Mouse (Mus musculus) MEL (cell line): Measurements from ENCODE around the gene Bet1. TPM values are rescaled to one million over a fixed set of nuclear protein-coding genes. Genes with fewer than 3 reads are reported as not detected.

ENCODE experiments used
- DNase-seq: peaks from one replicate; pipeline ENCODE4 v3.0.0; 2011; ENCODE audit warnings: low read depth, low spot score
- H3K27ac ChIP-seq: 2 replicates; pipeline ENCODE4 v1.5.1; 2012; ENCODE audit warnings: low read depth, mild to moderate bottlenecking, control low read depth, low read length, moderate library complexity; ENCODE audit not compliant: control insufficient read depth
- H3K27me3 ChIP-seq, 2 experiments: fragments of 150-350 bp in 1 of 2; sonication (generic) in 1 of 2; 2 replicates each; pipeline ENCODE4 v1.6.1; 2012; ENCODE audit warnings: low read length in 2 of 2, mild to moderate bottlenecking in 2 of 2, improper control_type of control experiment in 1 of 2, moderate library complexity in 1 of 2; ENCODE audit not compliant: insufficient read depth in 2 of 2, control insufficient read depth in 1 of 2
- H3K36me3 ChIP-seq, 2 experiments: 2 replicates each; pipeline ENCODE4 v1.6.1; 2012 to 2014; ENCODE audit warnings: low read length in 2 of 2, improper control_type of control experiment in 1 of 2, inconsistent platforms in 1 of 2, mild to moderate bottlenecking in 1 of 2; ENCODE audit not compliant: insufficient read depth in 2 of 2, control insufficient read depth in 1 of 2
- H3K4me1 ChIP-seq, 2 experiments: fragments of 150-350 bp in 1 of 2; sonication (generic) in 1 of 2; 2 replicates each; pipeline ENCODE4 v1.6.1; 2012; ENCODE audit warnings: low read length in 2 of 2, improper control_type of control experiment in 1 of 2, mild to moderate bottlenecking in 1 of 2; ENCODE audit not compliant: insufficient read depth in 2 of 2, control insufficient read depth in 1 of 2
- H3K4me3 ChIP-seq, 2 experiments: fragments of 150-350 bp in 1 of 2; sonication (generic) in 1 of 2; 2 replicates each; pipeline ENCODE4 v1.5.1; 2012; ENCODE audit warnings: low read depth in 2 of 2, low read length in 2 of 2, mild to moderate bottlenecking in 2 of 2, moderate library complexity in 2 of 2, control low read depth in 1 of 2, improper control_type of control experiment in 1 of 2; ENCODE audit not compliant: control insufficient read depth in 1 of 2, insufficient read depth in 1 of 2
- H3K79me2 ChIP-seq: 2 replicates; pipeline ENCODE4 v1.6.1; 2012; ENCODE audit warnings: mild to moderate bottlenecking, low read length, moderate library complexity; ENCODE audit not compliant: control insufficient read depth, poor library complexity, insufficient read depth
- H3K9ac ChIP-seq: 2 replicates; pipeline ENCODE4 v1.6.1; 2012; ENCODE audit warnings: low read depth, mild to moderate bottlenecking, control low read depth, low read length, moderate library complexity; ENCODE audit not compliant: control insufficient read depth, poor library complexity, severe bottlenecking
- H3K9me3 ChIP-seq: fragments of 150-350 bp; sonication (generic); replicated peaks from 2 replicates; pipeline ENCODE4 v1.6.1; 2012; ENCODE audit warnings: mild to moderate bottlenecking, low read length, improper control_type of control experiment, moderate library complexity; ENCODE audit not compliant: insufficient read depth
- E2F4 ChIP-seq: IDR thresholded peaks from 2 replicates; pipeline ENCODE4 v1.6.1; 2011; ENCODE audit warnings: low read depth, low read length, improper control_type of control experiment, borderline replicate concordance
- ELF1 ChIP-seq: IDR thresholded peaks from 2 replicates; pipeline ENCODE4 v1.6.1; 2014; ENCODE audit warnings: low read depth, mild to moderate bottlenecking, inconsistent platforms, low read length, improper control_type of control experiment, moderate library complexity
- ETS1 ChIP-seq: IDR thresholded peaks from 2 replicates; pipeline ENCODE4 v1.6.1; 2012; ENCODE audit warnings: low read depth, mild to moderate bottlenecking, inconsistent platforms, low read length, improper control_type of control experiment, moderate library complexity
- HCFC1 ChIP-seq: IDR thresholded peaks from 2 replicates; pipeline ENCODE4 v1.6.1; 2012; ENCODE audit warnings: low read depth, mild to moderate bottlenecking, inconsistent platforms, low read length, improper control_type of control experiment, moderate library complexity
- KAT2A ChIP-seq: conservative IDR thresholded peaks from 2 replicates; pipeline ENCODE4 v1.6.1; 2012; ENCODE audit warnings: low read depth, low read length, improper control_type of control experiment, inconsistent platforms
- MAFK ChIP-seq: IDR thresholded peaks from 2 replicates; pipeline ENCODE4 v1.6.1; 2011; ENCODE audit warnings: low read depth, mild to moderate bottlenecking, low read length, improper control_type of control experiment, borderline replicate concordance
- MAZ ChIP-seq: IDR thresholded peaks from 2 replicates; pipeline ENCODE4 v1.6.1; 2012; ENCODE audit warnings: low read depth, mild to moderate bottlenecking, inconsistent platforms, low read length, improper control_type of control experiment
- MXI1 ChIP-seq: IDR thresholded peaks from 2 replicates; pipeline ENCODE4 v1.6.1; 2011; ENCODE audit warnings: mild to moderate bottlenecking, low read depth, low read length, improper control_type of control experiment
- MYB ChIP-seq: IDR thresholded peaks from 2 replicates; pipeline ENCODE4 v1.6.1; 2011; ENCODE audit warnings: mild to moderate bottlenecking, low read depth, low read length, improper control_type of control experiment
- MYC ChIP-seq: IDR thresholded peaks from 2 replicates; pipeline ENCODE4 v1.6.1; 2011; ENCODE audit warnings: low read depth, mild to moderate bottlenecking, low read length, improper control_type of control experiment, moderate library complexity
- NELFE ChIP-seq: IDR thresholded peaks from 2 replicates; pipeline ENCODE4 v1.6.1; 2011; ENCODE audit warnings: low read depth, low read length, improper control_type of control experiment
- NRF1 ChIP-seq: IDR thresholded peaks from 2 replicates; pipeline ENCODE4 v1.6.1; 2014; ENCODE audit warnings: low read depth, mild to moderate bottlenecking, inconsistent platforms, low read length, improper control_type of control experiment, moderate library complexity; ENCODE audit not compliant: poor library complexity, insufficient read depth, severe bottlenecking
- POLR2A ChIP-seq, 2 experiments: IDR thresholded peaks; 2 replicates each; pipeline ENCODE4 v1.6.1; 2011 to 2012; ENCODE audit warnings: low read length in 2 of 2, mild to moderate bottlenecking in 2 of 2, control low read depth in 1 of 2, improper control_type of control experiment in 1 of 2, low read depth in 1 of 2, moderate library complexity in 1 of 2; ENCODE audit not compliant: control insufficient read depth in 1 of 2, insufficient read depth in 1 of 2, poor library complexity in 1 of 2
- POLR2AphosphoS2 ChIP-seq: IDR thresholded peaks from 2 replicates; pipeline ENCODE4 v1.6.1; 2011; ENCODE audit warnings: low read length, improper control_type of control experiment
- RCOR1 ChIP-seq: IDR thresholded peaks from 2 replicates; pipeline ENCODE4 v1.6.1; 2012; ENCODE audit warnings: low read depth, mild to moderate bottlenecking, inconsistent platforms, low read length, improper control_type of control experiment
- SIN3A ChIP-seq: IDR thresholded peaks from 2 replicates; pipeline ENCODE4 v1.6.1; 2012; ENCODE audit warnings: low read length, improper control_type of control experiment, inconsistent platforms
- SMC3 ChIP-seq: IDR thresholded peaks from 2 replicates; pipeline ENCODE4 v1.6.1; 2011; ENCODE audit warnings: low read depth, low read length, improper control_type of control experiment
- TAL1 ChIP-seq: IDR thresholded peaks from 2 replicates; pipeline ENCODE4 v1.6.1; 2012; ENCODE audit warnings: mild to moderate bottlenecking, inconsistent platforms, low read length, moderate library complexity, mixed read lengths
- TBP ChIP-seq: IDR thresholded peaks from 2 replicates; pipeline ENCODE4 v1.8.0; 2011; ENCODE audit warnings: low read depth, low read length, improper control_type of control experiment
- TCF12 ChIP-seq: IDR thresholded peaks from 2 replicates; pipeline ENCODE4 v1.6.1; 2014; ENCODE audit warnings: low read depth, mild to moderate bottlenecking, inconsistent platforms, low read length, improper control_type of control experiment, moderate library complexity
- UBTF ChIP-seq: IDR thresholded peaks from 2 replicates; pipeline ENCODE4 v1.6.1; 2012; ENCODE audit warnings: low read depth, mild to moderate bottlenecking, inconsistent platforms, low read length, improper control_type of control experiment, moderate library complexity, borderline replicate concordance; ENCODE audit not compliant: insufficient read depth
- polyA plus RNA-seq, 2 experiments: library from polyadenylated mRNA; stranded (reverse) in 1 of 2; unstranded in 1 of 2; fragments of >175 nt in 1 of 2; fragments of >200 nt in 1 of 2; gene quantifications; 2 replicates each; pipeline versions ENCODE4 v1.2.1 to v1.2.4; 2012; ENCODE audit warnings: low replicate concordance in 2 of 2, low read depth in 1 of 2; ENCODE audit not compliant: insufficient read length in 2 of 2, insufficient read depth in 1 of 2, missing spikeins in 1 of 2
- total RNA-seq: library from RNA; depleted of rRNA; stranded (reverse); fragments of 300-350 nt; gene quantifications from 2 replicates; pipeline ENCODE4 v1.2.3, GENCODE M21; 2012; rRNA removed

Gene Bet1
- total RNA-seq (27.8 and 38.3 TPM in 2 replicates), polyA plus RNA-seq (10 to 100 TPM in 1 of 2 experiments, not detected in 1; 33.6 TPM)

DNA sequence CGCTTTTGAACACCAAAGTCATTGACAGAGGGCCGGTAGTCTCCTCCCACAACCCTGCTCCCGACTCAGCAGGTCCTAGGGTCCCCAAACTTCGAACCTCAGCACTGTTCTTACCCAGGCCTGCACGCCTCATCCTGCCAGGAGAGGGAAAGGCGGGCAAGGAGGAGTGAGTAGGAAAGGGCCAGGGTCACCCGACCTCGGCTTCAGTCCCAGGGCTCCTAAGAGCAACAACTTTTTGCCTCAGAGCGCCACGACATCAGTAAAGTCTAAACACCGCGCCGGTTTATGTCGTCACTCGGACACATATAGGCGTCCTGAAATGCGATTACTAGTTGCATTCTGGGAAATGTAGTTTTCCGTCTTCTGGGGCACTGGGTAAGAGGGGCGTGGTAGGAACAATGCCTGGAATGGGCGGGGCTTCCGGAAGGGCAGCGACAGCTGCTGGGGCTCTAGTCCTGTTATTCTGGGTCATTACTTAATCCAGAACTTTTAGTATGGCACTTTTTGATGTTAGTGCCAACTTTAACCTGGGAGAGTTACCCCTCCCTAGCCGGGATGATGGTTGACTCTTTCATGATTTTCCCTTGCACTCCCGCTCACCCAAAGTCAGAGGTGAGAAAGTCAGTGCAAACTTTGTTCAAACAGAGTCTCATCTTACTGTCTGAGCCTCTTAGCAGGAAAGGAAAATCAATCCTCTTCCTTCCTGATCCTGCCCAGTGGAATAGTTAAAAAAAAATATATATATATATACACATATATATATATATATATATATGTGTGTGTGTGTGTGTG lies at the start of gene Bet1:
Gene Bet1, minus strand, starts transcription at position 310 of the 792 bp plus-strand sequence.
- Histone ChIP-seq H3K27me3 (no peaks in the 10 kb centered on the region), H3K79me2 (no peaks in the 10 kb centered on the region), H3K36me3 (peaks cover 0 to 4% of the 10 kb centered on the region in 2 experiments; a peak in 2 of 4 replicates), H3K9me3 (no peaks in the 10 kb centered on the region), H3K27ac (no peak within 1 kb of the TSS), H3K9ac (peak within 1 kb of the TSS; percentile 74), H3K4me1 (no peaks in the 10 kb centered on the region), H3K4me3 (peak within 1 kb of the TSS; percentile 78 to 98)
- TF ChIP-seq MXI1 (peak; percentile 94), NRF1 (no peak), E2F4 (no peak), SMC3 (no peak), UBTF (no peak), ELF1 (peak; percentile 79), POLR2AphosphoS2 (peak; percentile 59; the same call in 1 of the 2 replicates), POLR2A (IDR thresholded peaks at IDR 0.05; ENCODE audit: control insufficient read depth in 1 of 2, insufficient read depth in 1 of 2, low read depth in 1 of 2, low read length in 2 of 2, poor library complexity in 1 of 2) (peak in 1 of 2 experiments; percentile 64; a peak in 2 of 4 replicates), TCF12 (0 out of 2 replicates have a peak, but pooled peaks have one; percentile 11), MAZ (peak; percentile 71), KAT2A (peak; percentile 95), TAL1 (no peak), SIN3A (peak; percentile 96), RCOR1 (no peak), ETS1 (peak; percentile 35; the same call in 1 of the 2 replicates), HCFC1 (peak; percentile 98), MYB (no peak), MYC (0 out of 2 replicates have a peak, but pooled peaks have one; percentile 5), MAFK (no peak), TBP (peak; percentile 69), NELFE (peak; percentile 71)
- DNase-seq = peak; percentile 96
